8 mouse cellular contexts compared by ENCODE assay signal in genomic region chr1:170771437-170772003, GRCm38 (mm10).
DNase-seq lines count a peak whose midpoint lies in the region.

No protein-coding gene starts in this region.

- intact Hi-C loops in left cerebral cortex, postnatal 4 days (cut with DNase I): no loop called here

- peak; percentile 30 to 33 for DNase-seq in urinary bladder, adult 18-20 months (ENCODE audit: low spot score in 2 of 2)
- no peak for DNase-seq in urinary bladder, postnatal 10 days (ENCODE audit: low spot score)
- peak; percentile 23 for DNase-seq in kidney, adult 11 months
- DNase-seq in lung, postnatal 14 days: peak; percentile 25
- DNase-seq in thymus, postnatal 14 days: no peak
- no peak for DNase-seq in cerebellum, postnatal 4 days (ENCODE audit: low spot score in 2 of 2)
- DNase-seq in left cerebral cortex, postnatal 4 days: no peak
- no peak for DNase-seq in gastrocnemius, postnatal 4 days (ENCODE audit: low spot score in 2 of 2)

Comparison
In these comparisons a context has a peak if more than half of its experiments do, and no peak if none do; other contexts are left out.
1. DNase-seq: peak in urinary bladder, adult 18-20 months (2 of 2), kidney, adult 11 months (single experiment) and lung, postnatal 14 days (single experiment); none in urinary bladder, postnatal 10 days (single experiment), thymus, postnatal 14 days (single experiment), cerebellum, postnatal 4 days (0 of 2), left cerebral cortex, postnatal 4 days (single experiment) and gastrocnemius, postnatal 4 days (0 of 2).